Mouse (Mus musculus): ENCODE data around the gene Hist1h3g.
"Not testable (repeated sequence)": the region's sequence is repeated elsewhere in the genome, so short reads cannot be mapped to it uniquely, and the experiment has no call there.

Gene Hist1h3g

DNA sequence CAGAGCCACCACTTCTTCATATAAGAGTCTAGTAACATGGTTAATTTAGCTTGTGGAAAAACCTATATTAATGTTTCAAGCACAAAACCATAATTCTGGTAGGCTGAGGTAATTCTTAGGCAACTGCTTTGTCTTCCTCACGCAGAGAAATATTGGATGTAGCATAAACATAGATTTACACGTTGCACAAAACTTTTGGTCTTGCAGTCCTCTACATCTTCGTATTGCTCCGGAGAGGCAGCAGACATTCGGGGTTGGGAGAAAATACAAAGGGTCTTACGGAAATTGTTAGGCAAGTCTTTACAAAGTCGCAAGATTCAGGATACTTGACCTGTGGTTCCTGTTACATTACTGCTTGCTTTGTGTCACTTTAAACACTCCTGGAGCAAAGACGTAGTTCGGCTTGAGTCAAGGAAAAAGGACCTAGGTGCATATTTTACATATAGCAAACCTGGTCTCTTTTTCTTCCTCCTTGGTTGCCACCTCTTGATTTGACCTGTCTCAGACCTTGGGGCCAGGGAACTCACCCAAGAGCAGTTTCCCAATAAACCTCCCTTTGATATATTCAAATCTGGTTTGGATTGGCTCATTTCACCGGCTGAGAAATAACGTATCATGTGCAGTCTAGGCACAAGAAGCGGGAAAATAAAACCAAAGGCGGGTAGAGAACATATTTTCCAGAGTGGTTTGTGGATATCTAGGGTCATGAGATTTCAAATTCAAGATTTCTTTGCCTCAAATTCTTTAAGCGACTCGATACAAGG, 672 bp upstream of the Hist1h3g start:
- DNase-seq (ENCODE audit: low spot score in 2 of 2), result peak in 1 of 2 experiments; percentile 22

DNA sequence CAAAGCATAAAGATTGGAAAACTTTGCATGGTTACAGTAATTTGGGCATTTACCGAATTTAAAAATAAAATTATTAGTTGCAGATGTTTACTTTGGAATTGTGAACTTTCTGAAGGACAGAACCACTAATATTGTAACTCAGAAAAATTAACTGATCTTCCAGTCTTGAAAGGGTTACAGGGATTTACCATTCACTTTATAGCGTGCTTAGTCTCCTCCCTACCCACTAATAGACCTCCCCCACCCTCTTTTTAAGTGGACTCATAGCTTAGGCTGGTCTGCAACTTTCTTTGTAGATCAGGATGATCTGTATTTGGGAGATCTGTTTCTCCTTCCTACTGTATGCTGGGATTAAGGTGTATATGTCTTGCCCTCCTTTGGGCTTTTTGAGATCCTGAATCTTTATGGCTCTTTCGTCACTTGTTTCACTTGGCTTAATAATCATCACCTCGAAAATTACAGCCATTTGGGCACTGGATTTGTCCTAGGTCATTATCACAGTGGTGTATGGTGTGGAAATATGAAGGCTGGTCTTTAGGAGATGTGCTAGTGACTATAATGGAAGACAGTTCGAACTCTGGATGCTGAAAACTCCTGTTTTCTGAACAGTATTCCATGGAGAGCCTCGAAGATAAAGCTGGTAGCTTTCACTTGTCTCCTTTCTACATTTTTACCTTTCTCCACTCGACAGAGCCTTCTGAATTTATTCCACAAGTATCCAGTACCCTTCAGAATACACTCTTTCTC, 1.0 kb downstream of the Hist1h3g start:
- no peak for DNase-seq (ENCODE audit: low spot score in 2 of 2)

DNA sequence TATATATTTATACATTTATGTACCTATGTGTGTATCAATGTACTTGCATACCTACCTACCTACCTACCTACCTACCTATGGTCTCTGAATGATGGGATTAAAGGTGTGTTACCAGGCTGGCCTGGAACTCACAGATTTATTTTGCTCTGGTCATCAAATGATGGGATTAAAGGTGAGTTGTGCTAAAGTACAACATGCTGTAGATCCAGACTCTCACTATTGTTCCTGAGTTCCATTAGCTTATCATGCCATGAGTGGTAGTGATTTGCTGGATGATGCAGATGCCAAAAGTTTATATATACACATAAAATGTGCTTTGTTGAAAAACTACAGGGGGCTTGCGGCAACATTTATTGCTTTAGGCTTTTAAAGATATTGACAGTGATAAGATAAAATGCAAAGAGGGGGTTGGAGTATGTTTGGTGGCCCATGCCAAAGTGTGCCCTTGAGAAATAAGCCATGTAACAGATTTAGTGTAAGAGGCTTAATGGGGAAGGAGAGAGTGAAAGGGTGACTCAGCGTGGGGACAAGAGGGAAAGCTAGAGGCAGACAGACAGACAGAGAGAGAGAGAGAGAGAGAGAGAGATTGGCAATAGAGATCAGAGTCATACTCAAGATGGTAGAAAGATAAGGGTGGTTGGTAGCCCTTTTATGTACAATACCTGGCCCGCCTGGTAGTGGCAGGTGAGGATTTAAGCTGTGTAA, 1.9 kb downstream of the Hist1h3g start:
- no peak for DNase-seq (ENCODE audit: low spot score in 2 of 2)

DNA sequence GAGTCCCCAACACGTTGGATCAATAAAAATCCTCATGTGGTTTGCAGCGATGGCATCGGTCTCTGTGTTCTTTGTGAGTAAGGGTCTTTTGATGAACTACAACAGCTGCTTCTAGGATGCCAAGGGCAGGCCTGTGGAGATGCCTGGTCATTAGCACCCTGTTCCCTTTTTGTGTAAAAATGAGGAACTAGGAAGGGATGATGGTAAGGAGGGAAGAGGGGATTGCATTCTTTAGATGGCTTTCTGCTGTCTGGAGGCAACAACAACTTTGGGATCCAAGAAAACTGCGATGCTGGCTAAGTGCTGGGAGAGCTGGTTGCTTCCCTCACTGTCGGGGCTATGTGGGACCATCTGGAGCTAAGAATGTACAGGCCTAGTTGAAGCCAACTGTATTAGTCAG, 3.0 kb downstream of the Hist1h3g start:
- DNase-seq (ENCODE audit: low spot score in 2 of 2), result no peak

DNA sequence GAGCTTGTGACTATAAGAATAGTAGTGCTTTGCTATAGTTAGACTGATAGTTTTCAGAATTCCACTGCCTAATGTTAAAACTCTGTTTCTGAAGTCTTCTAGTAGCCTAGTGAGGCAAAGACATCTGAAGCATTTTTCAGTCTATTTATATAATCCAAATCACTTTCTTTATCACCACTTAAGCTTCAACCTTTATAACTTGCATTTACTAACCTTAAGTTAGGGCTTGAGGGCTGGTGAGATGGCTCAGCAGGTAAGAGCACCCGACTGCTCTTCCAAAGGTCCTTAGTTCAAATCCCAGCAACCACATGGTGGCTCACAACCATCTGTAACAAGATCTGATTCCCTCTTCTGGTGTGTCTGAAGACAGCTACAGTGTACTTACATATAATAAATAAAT, 4.6 kb downstream of the Hist1h3g start:
- DNase-seq (ENCODE audit: low spot score in 2 of 2), result not testable (repeated sequence)

DNA sequence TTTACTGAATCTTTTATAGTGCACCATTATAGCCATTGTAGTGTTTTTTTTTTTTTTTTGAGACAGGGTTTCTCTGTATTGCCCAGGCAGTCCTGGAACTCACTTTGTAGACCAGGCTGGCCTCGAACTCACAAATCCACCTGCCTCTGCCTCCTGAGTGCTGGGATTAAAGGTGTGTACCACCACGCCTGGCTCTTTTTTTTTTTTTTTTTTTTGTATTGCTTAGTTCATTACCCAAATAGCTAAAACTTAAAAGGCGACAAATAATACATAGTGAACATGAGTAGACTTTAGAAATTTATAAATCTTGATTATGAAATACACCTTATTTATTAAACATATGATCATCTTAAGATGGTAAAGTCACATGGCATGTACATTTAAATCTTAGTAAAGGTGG, 6.3 kb downstream of the Hist1h3g start:
- no peak for DNase-seq (ENCODE audit: low spot score in 2 of 2)

DNA sequence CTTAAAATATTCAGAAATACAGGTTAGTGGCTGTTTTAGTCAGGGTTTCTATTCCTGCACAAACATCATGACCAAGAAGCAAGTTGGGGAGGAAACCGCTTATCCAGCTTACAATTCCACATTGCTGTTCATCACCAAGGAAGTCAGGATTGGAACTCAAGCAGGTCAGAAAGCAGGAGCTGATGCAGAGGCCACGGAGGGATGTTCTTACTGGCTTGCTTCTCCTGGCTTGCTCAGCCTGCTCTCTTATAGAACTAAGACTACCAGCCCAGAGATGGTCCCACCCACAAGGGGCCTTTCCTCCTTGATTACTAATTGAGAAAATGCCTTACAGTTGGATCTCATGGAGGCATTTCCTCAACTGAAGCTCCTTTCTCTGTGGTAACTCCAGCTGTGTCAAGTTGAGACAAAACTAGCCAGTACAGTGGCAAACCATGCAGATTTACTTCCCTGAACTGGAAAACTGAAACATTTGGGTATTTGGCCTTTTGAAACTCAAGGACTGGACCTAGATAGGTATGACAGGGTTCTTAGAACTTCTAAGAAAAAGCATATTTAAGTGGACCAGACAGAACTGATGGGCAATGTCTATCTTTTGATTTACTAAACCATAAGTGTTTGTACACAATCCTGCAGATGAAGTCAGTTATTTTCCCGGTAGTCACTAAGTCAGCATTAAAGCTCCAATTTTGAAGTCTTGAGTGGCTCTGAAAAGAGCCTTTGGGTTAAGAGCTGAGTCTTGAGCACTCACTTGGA, 7.2 kb downstream of the Hist1h3g start:
- not testable (repeated sequence) for DNase-seq (ENCODE audit: low spot score in 2 of 2)

DNA sequence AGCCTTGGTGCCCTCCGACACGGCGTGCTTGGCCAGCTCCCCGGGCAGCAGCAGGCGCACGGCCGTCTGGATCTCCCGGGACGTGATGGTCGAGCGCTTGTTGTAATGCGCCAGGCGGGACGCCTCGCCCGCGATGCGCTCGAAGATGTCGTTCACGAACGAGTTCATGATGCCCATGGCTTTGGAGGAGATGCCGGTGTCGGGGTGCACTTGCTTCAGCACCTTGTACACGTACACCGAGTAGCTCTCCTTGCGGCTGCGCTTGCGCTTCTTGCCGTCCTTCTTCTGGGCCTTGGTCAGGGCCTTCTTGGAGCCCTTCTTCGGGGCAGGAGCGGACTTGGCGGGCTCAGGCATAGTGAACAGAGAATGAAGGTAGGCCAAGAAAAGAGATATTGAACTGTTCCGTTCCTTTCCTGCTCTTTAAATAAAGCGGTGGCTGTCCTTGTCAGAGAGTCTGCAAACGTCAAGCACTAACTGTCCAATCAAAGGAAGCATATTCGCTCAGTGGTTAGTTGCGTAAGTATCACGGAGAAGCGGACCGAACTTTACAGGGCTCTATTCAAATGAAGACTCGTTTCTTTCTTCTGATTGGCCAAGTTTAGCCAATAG, 7.9 kb downstream of the Hist1h3g start, which contains the start of gene Hist1h2bh:
Gene Hist1h2bh (minus strand): TSS at position 394 of the 609 bp plus-strand sequence.
- DNase-seq (ENCODE audit: low spot score in 2 of 2), result peak; percentile 73 to 79

DNA sequence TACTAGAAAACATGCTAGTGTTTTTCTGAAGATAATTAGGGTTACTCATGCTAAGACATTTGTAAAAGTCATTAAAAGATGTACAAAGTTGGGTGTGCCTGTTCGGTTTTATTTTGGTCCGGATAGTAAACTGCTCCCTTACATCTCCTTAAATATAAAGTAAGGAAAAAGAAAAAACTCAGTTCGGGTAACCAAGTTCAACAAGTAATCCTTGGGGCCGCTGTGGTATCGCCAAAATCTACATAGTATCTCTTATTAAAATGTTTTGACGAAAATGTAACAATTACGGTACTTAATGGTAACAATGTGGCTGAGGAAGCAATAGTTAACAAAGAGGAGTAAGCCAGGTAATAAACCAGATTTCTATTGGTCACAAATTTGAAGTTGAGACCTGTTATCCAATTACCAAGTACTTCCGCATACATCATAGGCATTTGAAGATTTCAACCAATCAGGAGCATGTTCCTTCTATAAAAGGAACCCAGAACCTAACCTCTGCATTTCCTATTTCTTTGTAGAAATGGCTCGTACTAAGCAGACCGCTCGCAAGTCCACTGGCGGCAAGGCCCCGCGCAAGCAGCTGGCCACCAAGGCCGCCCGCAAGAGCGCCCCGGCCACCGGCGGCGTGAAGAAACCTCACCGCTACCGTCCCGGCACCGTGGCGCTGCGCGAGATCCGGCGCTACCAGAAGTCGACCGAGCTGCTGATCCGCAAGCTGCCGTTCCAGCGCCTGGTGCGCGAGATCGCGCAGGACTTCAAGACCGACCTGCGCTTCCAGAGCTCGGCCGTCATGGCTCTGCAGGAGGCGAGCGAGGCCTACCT, 9.0 kb downstream of the Hist1h3g start, which contains the start of gene Hist1h3f:
Gene Hist1h3f (plus strand): TSS at position 88 of the 822 bp plus-strand sequence.
- DNase-seq (ENCODE audit: low spot score in 2 of 2), result peak; percentile 71 to 83

DNA sequence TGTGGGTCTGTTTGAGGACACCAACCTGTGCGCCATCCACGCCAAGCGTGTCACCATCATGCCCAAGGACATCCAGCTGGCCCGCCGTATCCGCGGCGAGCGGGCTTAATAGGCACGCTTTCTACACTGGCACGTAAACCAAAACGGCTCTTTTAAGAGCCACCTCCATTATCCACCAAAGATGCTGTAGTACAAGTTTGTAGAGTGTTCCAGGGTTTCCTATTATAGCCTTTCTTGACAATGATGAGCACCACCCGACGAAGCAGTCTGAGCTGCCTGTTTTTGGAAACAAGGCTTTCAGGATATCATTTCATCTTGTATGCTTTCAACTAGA, 9.5 kb downstream of the Hist1h3g start:
- not testable (repeated sequence) for DNase-seq (ENCODE audit: low spot score in 2 of 2)

DNA sequence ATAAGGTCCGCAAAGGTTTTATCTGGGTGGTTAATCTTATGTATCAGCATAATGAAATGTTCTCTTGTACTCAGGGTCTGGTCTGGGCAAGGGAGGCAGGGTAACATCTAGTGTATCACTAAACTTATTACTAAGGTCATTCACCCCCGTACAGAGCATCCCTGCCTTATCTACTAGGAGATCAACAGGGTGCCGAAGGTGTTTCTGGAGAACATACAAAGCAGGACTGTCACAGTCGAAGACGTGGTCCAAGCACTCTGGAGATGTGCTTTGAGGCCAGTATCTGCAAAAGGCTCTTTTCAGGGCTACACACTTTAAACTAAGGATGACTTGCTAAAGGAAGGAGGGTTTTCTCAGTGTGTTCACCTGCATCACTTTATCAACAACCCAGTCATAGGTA, 11.5 kb downstream of the Hist1h3g start:
- no peak for DNase-seq (ENCODE audit: low spot score in 2 of 2)

DNA sequence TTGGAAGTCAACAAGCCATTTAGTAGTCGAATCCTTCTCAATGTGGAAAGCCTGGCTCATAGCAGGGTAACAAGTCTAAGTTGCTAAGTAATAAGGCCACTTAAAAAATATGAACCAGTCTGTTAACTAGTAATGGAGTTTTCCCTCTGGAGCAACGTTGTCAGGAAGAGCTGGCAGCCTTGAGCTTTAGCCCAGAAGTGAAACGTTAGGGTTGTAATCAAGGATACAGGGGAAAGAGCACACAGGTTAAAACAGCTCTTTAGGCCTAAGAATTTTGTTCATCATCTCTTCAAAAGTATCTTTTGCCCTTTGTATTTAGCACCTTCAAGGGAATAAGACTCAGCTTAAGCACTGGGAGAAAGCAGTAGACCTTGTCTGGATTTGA, 15.5 kb downstream of the Hist1h3g start:
- DNase-seq (ENCODE audit: low spot score in 2 of 2), result no peak

DNA sequence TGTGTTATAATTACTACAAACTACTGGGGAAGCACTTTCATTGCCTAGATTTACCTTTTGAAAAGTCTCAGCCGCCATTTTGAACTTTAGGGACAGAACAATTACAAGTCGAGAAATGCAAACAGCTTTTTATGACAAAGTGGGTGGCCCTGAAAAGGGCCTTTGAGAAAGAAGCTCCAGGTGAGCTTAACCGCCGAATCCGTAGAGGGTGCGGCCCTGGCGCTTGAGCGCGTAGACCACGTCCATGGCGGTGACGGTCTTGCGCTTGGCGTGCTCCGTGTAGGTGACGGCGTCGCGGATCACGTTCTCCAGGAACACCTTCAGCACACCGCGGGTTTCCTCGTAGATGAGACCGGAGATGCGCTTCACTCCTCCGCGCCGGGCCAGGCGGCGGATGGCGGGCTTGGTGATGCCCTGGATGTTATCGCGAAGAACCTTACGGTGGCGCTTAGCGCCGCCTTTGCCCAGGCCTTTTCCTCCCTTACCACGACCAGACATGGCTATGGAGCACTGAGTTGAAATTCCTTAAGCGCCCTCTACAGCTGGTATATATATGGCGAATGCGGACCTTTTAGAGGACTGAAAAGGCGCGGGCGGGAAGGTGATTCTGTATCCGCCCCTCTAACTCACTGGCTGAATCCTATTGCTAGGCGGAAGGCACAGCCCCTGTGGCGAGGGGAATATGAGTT, 16.1 kb downstream of the Hist1h3g start, which contains the start of gene Hist1h4f:
Gene Hist1h4f (minus strand): TSS at position 503 of the 689 bp plus-strand sequence.
- peak; percentile 86 to 89 for DNase-seq (ENCODE audit: low spot score in 2 of 2)

DNA sequence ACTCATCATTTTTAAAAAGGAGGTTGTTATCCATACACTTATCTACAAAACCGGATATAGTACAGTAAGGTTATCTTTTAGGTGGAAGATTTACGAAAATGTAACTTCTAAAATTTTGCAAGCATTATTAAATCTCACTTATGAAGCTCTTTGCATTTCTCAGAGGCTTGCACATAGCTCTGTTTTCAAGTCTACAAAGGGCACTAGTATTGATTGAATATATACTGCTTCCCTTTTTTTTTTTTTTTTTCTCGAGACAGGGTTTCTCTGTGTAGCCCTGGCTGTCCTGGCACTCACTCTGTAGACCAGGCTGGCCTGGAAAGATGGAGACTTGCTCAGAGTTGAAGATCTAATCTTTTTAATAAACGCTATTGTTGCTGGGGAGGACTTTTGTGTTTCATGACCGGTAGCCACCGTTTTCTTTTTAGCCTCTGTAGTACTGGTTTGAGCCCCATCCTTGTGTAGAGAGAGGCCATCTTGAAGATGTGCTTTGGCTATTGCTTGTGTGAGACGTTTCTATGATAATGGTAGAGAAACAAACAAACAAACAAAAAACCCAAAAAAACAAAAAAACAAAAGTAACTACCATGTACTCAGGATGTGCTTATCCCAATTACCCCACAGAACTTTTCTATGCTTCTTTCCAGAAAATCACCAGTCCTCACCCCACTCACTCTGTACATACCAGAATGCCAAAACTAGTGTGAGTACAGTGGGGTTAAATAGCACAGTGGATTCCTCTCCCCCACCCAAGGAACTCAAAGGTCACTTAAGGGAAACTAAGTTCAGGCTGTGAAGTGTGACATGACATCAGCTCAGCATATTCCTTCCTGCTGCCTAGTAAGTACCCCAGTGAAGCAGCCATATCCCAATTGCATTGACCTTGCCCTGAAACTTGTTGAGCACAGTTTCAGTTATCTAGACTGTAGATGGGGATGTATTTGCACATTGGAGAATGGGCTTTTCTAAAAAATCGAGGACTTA, 17.0 kb downstream of the Hist1h3g start:
- no peak for DNase-seq (ENCODE audit: low spot score in 2 of 2)

DNA sequence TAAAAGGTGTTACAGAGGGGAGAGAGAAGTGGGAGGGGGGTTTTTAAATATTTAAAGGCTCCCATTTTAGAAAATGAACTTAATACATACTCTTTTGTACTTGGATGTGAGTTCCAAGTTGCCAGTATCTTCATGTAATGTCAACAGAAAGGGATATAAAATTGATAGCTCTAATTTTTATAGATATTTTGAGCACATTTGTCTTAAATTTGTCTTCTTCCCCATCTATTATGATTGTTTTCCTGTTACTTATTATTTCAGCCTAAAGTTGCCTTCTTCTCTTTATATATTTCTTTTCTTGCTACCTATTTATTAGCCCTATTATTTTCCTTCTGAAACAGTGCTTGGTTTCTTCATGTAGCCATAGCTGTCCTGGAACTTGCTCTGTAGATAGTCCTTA, 17.7 kb downstream of the Hist1h3g start, which contains the start of gene Hist1h1d:
Gene Hist1h1d (plus strand): TSS at position 301 of the 400 bp plus-strand sequence.
- no peak for DNase-seq (ENCODE audit: low spot score in 2 of 2)

DNA sequence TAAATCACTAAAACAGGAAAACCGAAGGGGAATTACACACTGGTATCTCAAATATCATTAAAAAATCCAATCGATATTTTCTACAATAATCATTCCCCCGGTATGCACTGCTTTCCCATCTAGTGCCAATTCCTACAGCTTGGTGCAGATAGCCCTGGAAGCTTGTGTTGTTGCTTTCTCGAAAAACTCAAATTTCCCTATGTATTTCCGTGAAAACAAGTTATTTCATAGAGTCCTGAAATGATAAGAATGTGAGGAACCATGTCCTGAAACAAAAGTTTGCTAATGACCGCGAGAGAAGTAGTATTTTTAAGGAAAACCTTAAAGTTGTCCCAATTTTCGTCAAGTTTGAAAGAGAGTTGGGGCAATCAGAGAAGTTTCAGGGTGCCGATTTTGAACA, 19.2 kb downstream of the Hist1h3g start:
- no peak for DNase-seq (ENCODE audit: low spot score in 2 of 2)

DNA sequence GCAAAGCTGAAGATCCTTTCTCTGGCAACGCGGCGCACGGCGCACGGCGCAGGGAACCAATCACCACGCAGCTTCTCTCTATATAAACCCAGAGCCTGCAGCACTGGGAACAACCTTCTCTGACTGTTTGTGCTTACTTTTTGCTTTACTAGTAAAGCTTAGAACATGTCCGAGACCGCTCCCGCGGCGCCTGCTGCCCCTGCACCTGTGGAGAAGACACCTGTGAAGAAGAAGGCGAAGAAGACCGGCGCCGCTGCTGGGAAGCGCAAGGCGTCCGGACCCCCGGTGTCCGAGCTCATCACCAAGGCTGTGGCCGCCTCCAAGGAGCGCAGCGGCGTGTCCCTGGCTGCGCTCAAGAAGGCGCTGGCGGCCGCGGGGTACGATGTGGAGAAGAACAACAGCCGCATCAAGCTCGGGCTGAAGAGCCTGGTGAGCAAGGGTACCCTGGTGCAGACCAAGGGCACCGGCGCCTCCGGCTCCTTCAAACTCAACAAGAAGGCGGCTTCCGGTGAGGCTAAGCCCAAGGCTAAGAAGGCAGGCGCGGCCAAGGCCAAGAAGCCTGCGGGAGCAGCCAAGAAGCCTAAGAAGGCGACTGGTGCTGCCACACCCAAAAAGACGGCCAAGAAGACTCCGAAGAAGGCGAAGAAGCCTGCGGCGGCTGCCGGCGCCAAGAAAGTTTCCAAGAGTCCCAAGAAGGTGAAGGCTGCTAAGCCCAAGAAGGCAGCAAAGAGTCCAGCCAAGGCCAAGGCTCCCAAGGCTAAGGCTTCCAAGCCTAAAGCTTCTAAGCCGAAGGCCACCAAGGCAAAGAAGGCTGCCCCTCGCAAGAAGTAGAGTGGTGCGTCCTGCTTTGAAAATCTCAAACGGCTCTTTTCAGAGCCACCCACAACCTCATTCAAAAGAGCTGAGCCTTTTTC, 20.0 kb downstream of the Hist1h3g start:
- DNase-seq (ENCODE audit: low spot score in 2 of 2), result peak; percentile 93 to 94
